Mouse (Mus musculus): ENCODE measurements around the gene Ak5. TPM values are rescaled to one million over a fixed set of nuclear protein-coding genes. Genes with fewer than 3 reads are reported as not detected.
"Not testable (repeated sequence)": the region's sequence is repeated elsewhere in the genome, so short reads cannot be mapped to it uniquely, and the experiment has no call there.

Gene Ak5
- total RNA-seq, 4 experiments from 2014 or later: 200 to 233 (median 216) TPM

- DNase-seq (ENCODE audit: low spot score in 2 of 2): peak; percentile 27 to 52
These were observed 42.9 kb downstream of the Ak5 start for GRCm38 (mm10) chr3:152625061-152625820.

GRCm38 (mm10) chr3:152620534-152620933 is 47.6 kb downstream of the Ak5 start:
- no peak for DNase-seq (ENCODE audit: low spot score in 2 of 2)

GRCm38 (mm10) chr3:152620058-152620457 is 48.1 kb downstream of the Ak5 start:
- no peak for DNase-seq (ENCODE audit: low spot score in 2 of 2)

- DNase-seq (ENCODE audit: low spot score in 2 of 2): no peak
These were observed 59.1 kb downstream of the Ak5 start for GRCm38 (mm10) chr3:152609076-152609475.

- DNase-seq (ENCODE audit: low spot score in 2 of 2): peak; percentile 60 to 75
These were observed 62.3 kb downstream of the Ak5 start for GRCm38 (mm10) chr3:152605849-152606248.

- no peak for DNase-seq (ENCODE audit: low spot score in 2 of 2)
These were observed 68.5 kb downstream of the Ak5 start for GRCm38 (mm10) chr3:152599679-152600078.

GRCm38 (mm10) chr3:152596406-152597050 is 71.6 kb downstream of the Ak5 start:
- DNase-seq (ENCODE audit: low spot score in 2 of 2): peak in 1 of 2 experiments; percentile 28

- peak in 1 of 2 experiments; percentile 50 for DNase-seq (ENCODE audit: low spot score in 2 of 2)
These were observed 75.3 kb downstream of the Ak5 start for GRCm38 (mm10) chr3:152592767-152593425.

GRCm38 (mm10) chr3:152590491-152590890 is 77.7 kb downstream of the Ak5 start:
- DNase-seq (ENCODE audit: low spot score in 2 of 2): no peak

GRCm38 (mm10) chr3:152589101-152589500 is 79.1 kb downstream of the Ak5 start:
- DNase-seq (ENCODE audit: low spot score in 2 of 2): not testable (repeated sequence)

GRCm38 (mm10) chr3:152587007-152587406 is 81.2 kb downstream of the Ak5 start:
- DNase-seq (ENCODE audit: low spot score in 2 of 2): no peak

GRCm38 (mm10) chr3:152586191-152586590 is 82.0 kb downstream of the Ak5 start:
- DNase-seq (ENCODE audit: low spot score in 2 of 2): no peak

- DNase-seq (ENCODE audit: low spot score in 2 of 2): no peak
These were observed 82.6 kb downstream of the Ak5 start for GRCm38 (mm10) chr3:152585581-152585980.

- DNase-seq (ENCODE audit: low spot score in 2 of 2): no peak
These were observed 85.1 kb downstream of the Ak5 start for GRCm38 (mm10) chr3:152583033-152583432.

GRCm38 (mm10) chr3:152581853-152582252 is 86.3 kb downstream of the Ak5 start:
- DNase-seq (ENCODE audit: low spot score in 2 of 2): not testable (repeated sequence)

GRCm38 (mm10) chr3:152579984-152580591 is 88.1 kb downstream of the Ak5 start:
- DNase-seq (ENCODE audit: low spot score in 2 of 2): no peak

- no peak for DNase-seq (ENCODE audit: low spot score in 2 of 2)
These were observed 89.6 kb downstream of the Ak5 start for GRCm38 (mm10) chr3:152578282-152579228.

GRCm38 (mm10) chr3:152577763-152578162 is 90.4 kb downstream of the Ak5 start:
- no peak for DNase-seq (ENCODE audit: low spot score in 2 of 2)

- no peak for DNase-seq (ENCODE audit: low spot score in 2 of 2)
These were observed 90.9 kb downstream of the Ak5 start for GRCm38 (mm10) chr3:152577273-152577672.

GRCm38 (mm10) chr3:152569242-152569605 is 98.9 kb downstream of the Ak5 start:
- DNase-seq (ENCODE audit: low spot score in 2 of 2): no peak

Measured in layer of hippocampus, adult 8-10 months (tissue).